Mouse (Mus musculus): ENCODE data around the gene Mrap2. TPM values are rescaled to one million over a fixed set of nuclear protein-coding genes. Genes with fewer than 3 reads are reported as not detected.
A peak's percentile ranks its signal among the peaks of the same experiment; 100 is the strongest.

Mrap2 gene
- polyA plus RNA-seq (2011; ENCODE audit: insufficient read depth, insufficient read length, low read depth, missing spikeins) = not detected in 2 replicates

DNA sequence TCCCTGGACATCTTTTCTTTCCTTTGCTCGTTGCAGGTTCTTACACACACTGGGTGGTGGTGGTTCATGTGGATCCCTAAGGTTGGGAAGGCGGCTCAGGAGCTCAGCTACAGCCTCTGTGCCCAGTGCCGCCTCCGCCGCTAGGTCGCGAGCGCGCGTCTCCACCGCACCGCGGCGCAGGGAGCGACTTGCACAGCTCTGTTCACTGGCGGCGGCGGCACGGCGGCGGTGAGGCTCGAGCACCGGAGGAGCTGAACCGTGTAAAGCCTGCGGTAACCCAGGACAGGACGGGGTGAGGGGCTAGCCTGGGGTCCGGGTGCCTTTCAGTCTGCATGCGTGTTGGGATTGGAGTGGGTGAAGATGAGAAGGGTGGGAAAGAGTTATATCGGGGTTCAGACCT, at the start of gene Mrap2:
TSS of gene Mrap2 (plus strand) at position 201 of the 400 bp plus-strand sequence.
- H3K9ac ChIP-seq (ENCODE audit: low read depth, poor library complexity, severe bottlenecking) = no peak within 1 kb of the TSS
- H3K4me3 ChIP-seq (ENCODE audit: low read depth, low read length) = peak within 1 kb of the TSS; percentile 38
- H3K27ac ChIP-seq (ENCODE audit: insufficient read depth, low read length) = no peak within 1 kb of the TSS
- H3K36me3 ChIP-seq (ENCODE audit: control insufficient read depth, insufficient read depth, low read length, poor library complexity, severe bottlenecking) = no peaks in the 10 kb centered on the region
- TF ChIP-seq POLR2A (IDR thresholded peaks at IDR 0.05; ENCODE audit: insufficient read depth, low read length) (no peak), CTCF (IDR thresholded peaks at IDR 0.05; ENCODE audit: low read depth, low read length) (peak; percentile 27)
- no peaks in the 10 kb centered on the region for H3K4me1 ChIP-seq (ENCODE audit: control insufficient read depth, insufficient read depth, low read length)
- H3K27me3 ChIP-seq (ENCODE audit: control insufficient read depth, insufficient read depth, low read length, poor library complexity, severe bottlenecking) = peaks cover 4% of the 10 kb centered on the region; the same call in 1 of the 2 replicates
- no peaks in the 10 kb centered on the region for H3K9me3 ChIP-seq (replicated peaks; ENCODE audit: control insufficient read depth, insufficient read depth, low read length, poor library complexity, severe bottlenecking)

GRCm38 (mm10) chr9:87097989-87098388, 46.1 kb upstream of the Mrap2 start:
- no peak overlapping the region for H3K9ac ChIP-seq (ENCODE audit: low read depth, poor library complexity, severe bottlenecking)
- H3K4me1 ChIP-seq (ENCODE audit: control insufficient read depth, insufficient read depth, low read length) = no peaks in the 10 kb centered on the region
- no peak overlapping the region for H3K4me3 ChIP-seq (ENCODE audit: low read depth, low read length)
- H3K27ac ChIP-seq (ENCODE audit: insufficient read depth, low read length) = no peak overlapping the region
- H3K27me3 ChIP-seq (ENCODE audit: control insufficient read depth, insufficient read depth, low read length, poor library complexity, severe bottlenecking) = no peaks in the 10 kb centered on the region
- TF ChIP-seq POLR2A (IDR thresholded peaks at IDR 0.05; ENCODE audit: insufficient read depth, low read length) (no peak), EP300 (IDR thresholded peaks at IDR 0.05; ENCODE audit: insufficient read depth, low read depth, low read length) (no peak), CTCF (IDR thresholded peaks at IDR 0.05; ENCODE audit: low read depth, low read length) (no peak)
- H3K36me3 ChIP-seq (ENCODE audit: control insufficient read depth, insufficient read depth, low read length, poor library complexity, severe bottlenecking) = no peaks in the 10 kb centered on the region
- H3K9me3 ChIP-seq (replicated peaks; ENCODE audit: control insufficient read depth, insufficient read depth, low read length, poor library complexity, severe bottlenecking) = no peaks in the 10 kb centered on the region

DNA sequence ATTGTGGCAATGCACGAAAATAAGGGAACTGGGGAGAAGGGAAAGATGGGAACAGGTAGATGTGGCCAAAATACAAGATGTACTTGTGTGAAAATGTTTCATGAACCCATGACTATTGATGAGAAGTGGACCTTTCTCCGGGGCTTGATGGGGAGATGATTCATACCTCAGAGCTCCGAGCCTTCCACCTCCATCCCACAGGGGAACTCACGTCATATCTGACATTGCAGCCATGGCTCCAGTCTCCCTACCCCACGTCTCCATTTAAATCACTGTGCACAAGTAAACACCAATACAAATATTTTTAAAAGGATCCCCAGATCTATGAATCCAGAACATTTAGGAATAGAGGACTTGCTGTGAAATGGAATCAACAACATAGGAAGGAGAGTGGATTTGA, 29.1 kb upstream of the Mrap2 start:
- no peaks in the 10 kb centered on the region for H3K27me3 ChIP-seq (ENCODE audit: control insufficient read depth, insufficient read depth, low read length, poor library complexity, severe bottlenecking)
- no peaks in the 10 kb centered on the region for H3K4me1 ChIP-seq (ENCODE audit: control insufficient read depth, insufficient read depth, low read length)
- no peaks in the 10 kb centered on the region for H3K36me3 ChIP-seq (ENCODE audit: control insufficient read depth, insufficient read depth, low read length, poor library complexity, severe bottlenecking)
- TF ChIP-seq EP300 (IDR thresholded peaks at IDR 0.05; ENCODE audit: insufficient read depth, low read depth, low read length) (no peak), POLR2A (IDR thresholded peaks at IDR 0.05; ENCODE audit: insufficient read depth, low read length) (no peak), CTCF (IDR thresholded peaks at IDR 0.05; ENCODE audit: low read depth, low read length) (no peak)
- no peak overlapping the region for H3K4me3 ChIP-seq (ENCODE audit: low read depth, low read length)
- no peak overlapping the region for H3K9ac ChIP-seq (ENCODE audit: low read depth, poor library complexity, severe bottlenecking)
- no peak overlapping the region for H3K27ac ChIP-seq (ENCODE audit: insufficient read depth, low read length)
- no peaks in the 10 kb centered on the region for H3K9me3 ChIP-seq (replicated peaks; ENCODE audit: control insufficient read depth, insufficient read depth, low read length, poor library complexity, severe bottlenecking)

DNA sequence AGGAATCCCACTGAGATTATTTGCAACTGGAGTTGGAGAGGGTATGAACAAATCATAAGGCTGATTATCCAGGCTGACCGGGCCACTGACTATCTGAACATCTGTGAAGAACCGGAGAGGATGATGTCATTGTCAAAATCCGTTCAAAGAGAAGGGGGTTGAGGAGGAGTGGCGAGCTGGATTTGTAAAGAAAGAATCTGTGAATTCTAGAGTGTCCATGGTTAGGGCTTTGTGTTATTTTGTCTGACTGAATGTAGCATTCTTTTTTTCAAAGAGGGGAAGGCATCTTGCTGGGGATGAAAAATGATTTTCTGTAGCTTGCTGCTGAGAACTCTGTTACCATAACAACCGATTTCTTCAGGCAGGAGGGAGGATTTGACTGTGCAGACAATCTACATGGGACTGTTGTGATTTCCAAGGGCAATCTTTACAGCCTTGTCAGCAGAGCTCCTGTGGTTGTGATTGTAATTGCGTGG, 28.6 kb upstream of the Mrap2 start:
- Histone ChIP-seq H3K9ac (ENCODE audit: low read depth, poor library complexity, severe bottlenecking) (no peak overlapping the region), H3K27me3 (ENCODE audit: control insufficient read depth, insufficient read depth, low read length, poor library complexity, severe bottlenecking) (no peaks in the 10 kb centered on the region), H3K9me3 (replicated peaks; ENCODE audit: control insufficient read depth, insufficient read depth, low read length, poor library complexity, severe bottlenecking) (no peaks in the 10 kb centered on the region), H3K27ac (ENCODE audit: insufficient read depth, low read length) (no peak overlapping the region), H3K4me1 (ENCODE audit: control insufficient read depth, insufficient read depth, low read length) (no peaks in the 10 kb centered on the region), H3K36me3 (ENCODE audit: control insufficient read depth, insufficient read depth, low read length, poor library complexity, severe bottlenecking) (no peaks in the 10 kb centered on the region), H3K4me3 (ENCODE audit: low read depth, low read length) (no peak overlapping the region)
- TF ChIP-seq POLR2A (IDR thresholded peaks at IDR 0.05; ENCODE audit: insufficient read depth, low read length) (no peak), CTCF (IDR thresholded peaks at IDR 0.05; ENCODE audit: low read depth, low read length) (no peak), EP300 (IDR thresholded peaks at IDR 0.05; ENCODE audit: insufficient read depth, low read depth, low read length) (no peak)

- Histone ChIP-seq H3K9me3 (replicated peaks; ENCODE audit: control insufficient read depth, insufficient read depth, low read length, poor library complexity, severe bottlenecking) (no peaks in the 10 kb centered on the region), H3K9ac (ENCODE audit: low read depth, poor library complexity, severe bottlenecking) (no peak overlapping the region), H3K4me3 (ENCODE audit: low read depth, low read length) (no peak overlapping the region), H3K36me3 (ENCODE audit: control insufficient read depth, insufficient read depth, low read length, poor library complexity, severe bottlenecking) (no peaks in the 10 kb centered on the region), H3K4me1 (ENCODE audit: control insufficient read depth, insufficient read depth, low read length) (no peaks in the 10 kb centered on the region), H3K27ac (ENCODE audit: insufficient read depth, low read length) (no peak overlapping the region), H3K27me3 (ENCODE audit: control insufficient read depth, insufficient read depth, low read length, poor library complexity, severe bottlenecking) (no peaks in the 10 kb centered on the region)
- TF ChIP-seq CTCF (IDR thresholded peaks at IDR 0.05; ENCODE audit: low read depth, low read length) = no peak
Observed at GRCm38 (mm10) chr9:87115978-87116377, 28.1 kb upstream of the Mrap2 start.

- no peak overlapping the region for H3K9ac ChIP-seq (ENCODE audit: low read depth, poor library complexity, severe bottlenecking)
- no peaks in the 10 kb centered on the region for H3K4me1 ChIP-seq (ENCODE audit: control insufficient read depth, insufficient read depth, low read length)
- no peaks in the 10 kb centered on the region for H3K27me3 ChIP-seq (ENCODE audit: control insufficient read depth, insufficient read depth, low read length, poor library complexity, severe bottlenecking)
- no peak overlapping the region for H3K27ac ChIP-seq (ENCODE audit: insufficient read depth, low read length)
- H3K9me3 ChIP-seq (replicated peaks; ENCODE audit: control insufficient read depth, insufficient read depth, low read length, poor library complexity, severe bottlenecking) = no peaks in the 10 kb centered on the region
- no peaks in the 10 kb centered on the region for H3K36me3 ChIP-seq (ENCODE audit: control insufficient read depth, insufficient read depth, low read length, poor library complexity, severe bottlenecking)
- no peak for TF ChIP-seq POLR2A (IDR thresholded peaks at IDR 0.05; ENCODE audit: insufficient read depth, low read length)
- no peak for TF ChIP-seq EP300 (IDR thresholded peaks at IDR 0.05; ENCODE audit: insufficient read depth, low read depth, low read length)
- TF ChIP-seq CTCF (IDR thresholded peaks at IDR 0.05; ENCODE audit: low read depth, low read length) = no peak
- H3K4me3 ChIP-seq (ENCODE audit: low read depth, low read length) = no peak overlapping the region
Observed at GRCm38 (mm10) chr9:87118996-87119395, 25.1 kb upstream of the Mrap2 start.

Measured in ES-Bruce4 (cell line).